Mouse (Mus musculus) lung, embryonic 15.5 days (tissue): Measurements from ENCODE around the gene Osbpl3. TPM values are rescaled to one million over a fixed set of nuclear protein-coding genes. Genes with fewer than 3 reads are reported as not detected.
A peak's percentile ranks its signal among the peaks of the same experiment; 100 is the strongest.
"Not testable (repeated sequence)": the region's sequence is repeated elsewhere in the genome, so short reads cannot be mapped to it uniquely, and the experiment has no call there.

Source experiments
- ATAC-seq: fragments of 200-750 bp; cut with Nextera tagmentation; 2 replicates; pipeline ENCODE4 v1.8.0; 2017; ENCODE audit warnings: moderate number of reproducible peaks, borderline replicate concordance; ENCODE audit not compliant: low FRiP score, low TSS enrichment; ENCODE audit errors: extremely low read depth
- H3K27ac ChIP-seq: fragments of 300-500 bp; sonication (generic); 2 replicates; pipeline ENCODE4 v1.5.1; 2015; ENCODE audit warnings: moderate library complexity, mild to moderate bottlenecking, inconsistent platforms
- H3K27me3 ChIP-seq: fragments of 300-500 bp; sonication (generic); 2 replicates; pipeline ENCODE4 v1.6.1; 2015; ENCODE audit warnings: inconsistent platforms
- H3K36me3 ChIP-seq: fragments of 300-500 bp; sonication (generic); 2 replicates; pipeline ENCODE4 v1.6.1; 2015; ENCODE audit warnings: inconsistent platforms
- H3K4me1 ChIP-seq: fragments of 300-500 bp; sonication (generic); 2 replicates; pipeline ENCODE4 v1.6.1; 2015; ENCODE audit warnings: inconsistent platforms
- H3K4me2 ChIP-seq: fragments of 300-500 bp; sonication (generic); 2 replicates; pipeline ENCODE4 v1.6.1; 2015; ENCODE audit warnings: inconsistent platforms, mild to moderate bottlenecking, moderate library complexity
- H3K4me3 ChIP-seq: fragments of 300-500 bp; sonication (generic); 2 replicates; pipeline ENCODE4 v1.5.1; 2015; ENCODE audit warnings: mild to moderate bottlenecking, inconsistent platforms
- H3K9ac ChIP-seq: fragments of 300-500 bp; sonication (generic); 2 replicates; pipeline ENCODE4 v1.6.1; 2015; ENCODE audit warnings: inconsistent platforms
- H3K9me3 ChIP-seq: fragments of 300-500 bp; sonication (generic); 2 replicates; pipeline ENCODE4 v1.6.1; 2016; ENCODE audit warnings: inconsistent platforms
- WGBS: fragments of 180-500 bp; shearing (Covaris S2); methylation state at CpG from one replicate; pipeline ENCODE4 v1.1.7; 2015; 5-methylcytosine and 5-hydroxymethylcytosine counted together
- polyA plus RNA-seq: library from polyadenylated mRNA; unstranded; fragments of >200 nt; fragmentation: Nextera tagmentation; extraction: Ambion mirVana; gene quantifications from 2 replicates; pipeline ENCODE4 v1.2.1, GENCODE M21; 2015

The Osbpl3 gene
- polyA plus RNA-seq, 1 experiment from 2014 or later = 5.0 TPM

- Histone ChIP-seq H3K4me3 (no peak overlapping the region), H3K36me3 (no peaks in the 10 kb centered on the region), H3K9ac (no peak overlapping the region), H3K4me1 (no peaks in the 10 kb centered on the region; the same call in 1 of the 2 replicates), H3K4me2 (no peak overlapping the region), H3K9me3 (no peaks in the 10 kb centered on the region), H3K27me3 (no peaks in the 10 kb centered on the region), H3K27ac (no peak overlapping the region)
- no peak for ATAC-seq
- 69% methylated on average over 2 of the region's 2 CpGs for WGBS
Observed at GRCm38 (mm10) chr6:50445616-50446015, 10.4 kb downstream of the Osbpl3 start.

GRCm38 (mm10) chr6:50440966-50441862 lies 14.8 kb downstream of the Osbpl3 start:
- 70% methylated on average over 5 of the region's 5 CpGs for WGBS

GRCm38 (mm10) chr6:50440197-50440596 lies 15.8 kb downstream of the Osbpl3 start:
- Histone ChIP-seq H3K4me1 (peaks cover 3% of the 10 kb centered on the region; the same call in 1 of the 2 replicates), H3K9me3 (no peaks in the 10 kb centered on the region), H3K27ac (no peak overlapping the region), H3K27me3 (no peaks in the 10 kb centered on the region), H3K9ac (no peak overlapping the region), H3K4me3 (no peak overlapping the region), H3K36me3 (no peaks in the 10 kb centered on the region), H3K4me2 (no peak overlapping the region)
- no peak for ATAC-seq
- WGBS = 82% methylated on average over 7 of the region's 7 CpGs

More at GRCm38 (mm10) chr6:50440966-50441862, 14.8 kb downstream of the Osbpl3 start:
- no peaks in the 10 kb centered on the region for H3K9me3 ChIP-seq
- no peaks in the 10 kb centered on the region for H3K27me3 ChIP-seq
- H3K9ac ChIP-seq = no peak overlapping the region
- peaks cover 3% of the 10 kb centered on the region; the same call in 1 of the 2 replicates for H3K4me1 ChIP-seq
- H3K36me3 ChIP-seq = no peaks in the 10 kb centered on the region
- H3K27ac ChIP-seq = peak overlapping the region; percentile 46
- no peak overlapping the region for H3K4me2 ChIP-seq
- peak; percentile 74 for ATAC-seq
- H3K4me3 ChIP-seq = no peak overlapping the region

- not testable (repeated sequence) for H3K27ac ChIP-seq, H3K9me3 ChIP-seq, ATAC-seq, H3K36me3 ChIP-seq, H3K27me3 ChIP-seq, H3K4me1 ChIP-seq, H3K4me3 ChIP-seq, H3K4me2 ChIP-seq, H3K9ac ChIP-seq
- 85% methylated on average over 4 of the region's 4 CpGs for WGBS
Observed at GRCm38 (mm10) chr6:50438900-50439299, 17.1 kb downstream of the Osbpl3 start.

- 95% methylated on average over 2 of the region's 2 CpGs for WGBS
- Histone ChIP-seq H3K27me3 (no peaks in the 10 kb centered on the region), H3K4me3 (no peak overlapping the region), H3K27ac (no peak overlapping the region), H3K36me3 (no peaks in the 10 kb centered on the region), H3K4me2 (no peak overlapping the region), H3K4me1 (peaks cover 3% of the 10 kb centered on the region; the same call in 1 of the 2 replicates), H3K9ac (no peak overlapping the region), H3K9me3 (no peaks in the 10 kb centered on the region)
- no peak for ATAC-seq
Observed at GRCm38 (mm10) chr6:50437815-50438214, 18.2 kb downstream of the Osbpl3 start.

GRCm38 (mm10) chr6:50436661-50437060 lies 19.3 kb downstream of the Osbpl3 start:
- H3K36me3 ChIP-seq = no peaks in the 10 kb centered on the region
- peaks cover 3% of the 10 kb centered on the region; the same call in 1 of the 2 replicates for H3K4me1 ChIP-seq
- ATAC-seq = no peak
- H3K4me3 ChIP-seq = no peak overlapping the region
- WGBS = 32% methylated on average over 2 of the region's 2 CpGs
- no peak overlapping the region for H3K4me2 ChIP-seq
- no peaks in the 10 kb centered on the region for H3K9me3 ChIP-seq
- H3K27me3 ChIP-seq = no peaks in the 10 kb centered on the region
- H3K9ac ChIP-seq = no peak overlapping the region
- no peak overlapping the region for H3K27ac ChIP-seq

GRCm38 (mm10) chr6:50432491-50432890 lies 23.5 kb downstream of the Osbpl3 start:
- 80% methylated on average over 5 of the region's 5 CpGs for WGBS
- no peaks in the 10 kb centered on the region for H3K27me3 ChIP-seq
- H3K4me1 ChIP-seq = no peaks in the 10 kb centered on the region
- H3K4me3 ChIP-seq = no peak overlapping the region
- ATAC-seq = no peak
- no peak overlapping the region for H3K9ac ChIP-seq
- H3K4me2 ChIP-seq = no peak overlapping the region
- H3K36me3 ChIP-seq = no peaks in the 10 kb centered on the region
- H3K9me3 ChIP-seq = no peaks in the 10 kb centered on the region
- H3K27ac ChIP-seq = no peak overlapping the region

GRCm38 (mm10) chr6:50429299-50429698 lies 26.7 kb downstream of the Osbpl3 start:
- Histone ChIP-seq H3K27me3 (no peaks in the 10 kb centered on the region), H3K4me3 (no peak overlapping the region), H3K4me2 (no peak overlapping the region), H3K36me3 (no peaks in the 10 kb centered on the region), H3K4me1 (no peaks in the 10 kb centered on the region), H3K9ac (no peak overlapping the region), H3K9me3 (no peaks in the 10 kb centered on the region), H3K27ac (no peak overlapping the region)
- ATAC-seq = no peak
- WGBS = 78% methylated on average over 7 of the region's 7 CpGs

- no peak overlapping the region for H3K4me3 ChIP-seq
- H3K4me1 ChIP-seq = no peaks in the 10 kb centered on the region
- H3K9ac ChIP-seq = no peak overlapping the region
- no peaks in the 10 kb centered on the region for H3K36me3 ChIP-seq
- no peak for ATAC-seq
- H3K27me3 ChIP-seq = no peaks in the 10 kb centered on the region
- H3K27ac ChIP-seq = no peak overlapping the region
- H3K4me2 ChIP-seq = no peak overlapping the region
- no peaks in the 10 kb centered on the region for H3K9me3 ChIP-seq
- WGBS = 79% methylated on average over 11 of the region's 11 CpGs
Observed at GRCm38 (mm10) chr6:50427051-50427732, 28.8 kb downstream of the Osbpl3 start.

- H3K4me2 ChIP-seq = no peak overlapping the region
- WGBS = 84% methylated on average over 4 of the region's 4 CpGs
Observed at GRCm38 (mm10) chr6:50426571-50426970, 29.4 kb downstream of the Osbpl3 start.

GRCm38 (mm10) chr6:50424271-50424670 lies 31.7 kb downstream of the Osbpl3 start:
- no peak overlapping the region for H3K27ac ChIP-seq
- H3K4me3 ChIP-seq = no peak overlapping the region
- ATAC-seq = no peak
- H3K4me1 ChIP-seq = no peaks in the 10 kb centered on the region
- H3K27me3 ChIP-seq = no peaks in the 10 kb centered on the region
- H3K36me3 ChIP-seq = no peaks in the 10 kb centered on the region
- H3K4me2 ChIP-seq = no peak overlapping the region
- 75% methylated on average over 4 of the region's 4 CpGs for WGBS
- H3K9ac ChIP-seq = no peak overlapping the region
- H3K9me3 ChIP-seq = no peaks in the 10 kb centered on the region

More at GRCm38 (mm10) chr6:50426571-50426970, 29.4 kb downstream of the Osbpl3 start:
- Histone ChIP-seq H3K9ac (no peak overlapping the region), H3K9me3 (no peaks in the 10 kb centered on the region), H3K4me1 (no peaks in the 10 kb centered on the region), H3K4me3 (no peak overlapping the region), H3K27ac (no peak overlapping the region), H3K36me3 (no peaks in the 10 kb centered on the region), H3K27me3 (no peaks in the 10 kb centered on the region)
- no peak for ATAC-seq

- Histone ChIP-seq H3K4me3 (no peak overlapping the region), H3K4me2 (no peak overlapping the region), H3K9ac (no peak overlapping the region), H3K36me3 (no peaks in the 10 kb centered on the region), H3K9me3 (no peaks in the 10 kb centered on the region), H3K27me3 (no peaks in the 10 kb centered on the region), H3K4me1 (no peaks in the 10 kb centered on the region), H3K27ac (no peak overlapping the region)
- WGBS = 82% methylated on average over 2 of the region's 2 CpGs
- no peak for ATAC-seq
Observed at GRCm38 (mm10) chr6:50420413-50420812, 35.6 kb downstream of the Osbpl3 start.
